Mouse (Mus musculus) layer of hippocampus, adult 2 months (tissue): Measurements from ENCODE around the gene Lbhd1. TPM values are rescaled to one million over a fixed set of nuclear protein-coding genes. Genes with fewer than 3 reads are reported as not detected.
"Not testable (repeated sequence)": the region's sequence is repeated elsewhere in the genome, so short reads cannot be mapped to it uniquely, and the experiment has no call there.

Experiments used
- DNase-seq, 2 experiments: peaks; one replicate each; pipeline ENCODE4 v3.0.0; 2022; ENCODE audit warnings: low spot score in 2 of 2
- H3K27ac ChIP-seq: fragments of 200-600 bp; 2 replicates; pipeline ENCODE4 v1.8.1; 2022
- H3K4me3 ChIP-seq: fragments of 200-600 bp; 2 replicates; pipeline ENCODE4 v1.8.1; 2022; ENCODE audit warnings: mild to moderate bottlenecking
- CTCF ChIP-seq: fragments of 200-600 bp; conservative IDR thresholded peaks from 2 replicates; pipeline ENCODE4 v1.8.1; 2022; ENCODE audit warnings: antibody characterized with exemption, mild to moderate bottlenecking, moderate library complexity
- total RNA-seq, 2 experiments: library from RNA; stranded (reverse); gene quantifications; 2 replicates each; pipeline ENCODE4 v1.2.3; 2021

Gene Lbhd1
- total RNA-seq, 2 experiments from 2014 or later: 4.8 to 6.6 TPM

GRCm38 (mm10) chr19:8881034-8881392, 2.5 kb upstream of the Lbhd1 start:
- no peak for DNase-seq
- no peak for TF ChIP-seq CTCF
- H3K27ac ChIP-seq: peak overlapping the region; percentile 91
- peak overlapping the region; percentile 93 for H3K4me3 ChIP-seq

- H3K4me3 ChIP-seq: no peak overlapping the region
- no peak for TF ChIP-seq CTCF
- DNase-seq: no peak
- no peak overlapping the region for H3K27ac ChIP-seq
Measured at GRCm38 (mm10) chr19:8886916-8887584, 3.5 kb downstream of the Lbhd1 start.

GRCm38 (mm10) chr19:8887585-8888463, 4.3 kb downstream of the Lbhd1 start:
- H3K4me3 ChIP-seq: peak overlapping the region; percentile 64
- no peak for DNase-seq
- TF ChIP-seq CTCF: no peak
- H3K27ac ChIP-seq: peak overlapping the region; percentile 94

- Histone ChIP-seq H3K27ac (peak within 1 kb of the TSS; percentile 94), H3K4me3 (peak within 1 kb of the TSS; percentile 64)
- no peak for TF ChIP-seq CTCF
- peak; percentile 94 to 95 for DNase-seq
Measured at GRCm38 (mm10) chr19:8888511-8889385, 5.2 kb downstream of the Lbhd1 start, which contains the start of the genes 1810009A15Rik and Gm49416. Gene 1810009A15Rik (plus strand): TSS chr19:8888853. Gene Gm49416 (plus strand): TSS chr19:8888926.

GRCm38 (mm10) chr19:8892829-8893766, 9.6 kb downstream of the Lbhd1 start, which contains the start of gene Ints5:
Gene Ints5 (plus strand): TSS chr19:8893005.
- TF ChIP-seq CTCF: no peak
- H3K27ac ChIP-seq: peak within 1 kb of the TSS; percentile 85
- peak within 1 kb of the TSS; percentile 97 for H3K4me3 ChIP-seq
- DNase-seq: peak; percentile 84 to 87

GRCm38 (mm10) chr19:8895397-8895960, 11.9 kb downstream of the Lbhd1 start:
- TF ChIP-seq CTCF: no peak
- H3K4me3 ChIP-seq: no peak overlapping the region
- no peak for DNase-seq
- no peak overlapping the region for H3K27ac ChIP-seq

- H3K27ac ChIP-seq, DNase-seq, H3K4me3 ChIP-seq: not testable (repeated sequence)
Measured at GRCm38 (mm10) chr19:8896231-8896630, 12.7 kb downstream of the Lbhd1 start.

- Histone ChIP-seq H3K27ac (peak overlapping the region; percentile 97), H3K4me3 (peak overlapping the region; percentile 97)
- DNase-seq: peak in 1 of 2 experiments; percentile 44
Measured at GRCm38 (mm10) chr19:8897211-8897864, 13.8 kb downstream of the Lbhd1 start.

GRCm38 (mm10) chr19:8897865-8898495, 14.4 kb downstream of the Lbhd1 start, which contains the start of gene Ganab:
Gene Ganab (plus strand): TSS chr19:8898071.
- peak; percentile 96 to 97 for DNase-seq
- Histone ChIP-seq H3K27ac (peak within 1 kb of the TSS; percentile 97), H3K4me3 (peak within 1 kb of the TSS; percentile 97)
- TF ChIP-seq CTCF: peak; percentile 48

- peak overlapping the region; percentile 97 for H3K27ac ChIP-seq
- peak overlapping the region; percentile 97 for H3K4me3 ChIP-seq
- no peak for DNase-seq
- no peak for TF ChIP-seq CTCF
Measured at GRCm38 (mm10) chr19:8898576-8898975, 15.0 kb downstream of the Lbhd1 start.

GRCm38 (mm10) chr19:8899079-8899478, 15.5 kb downstream of the Lbhd1 start:
- Histone ChIP-seq H3K27ac (no peak overlapping the region), H3K4me3 (peak overlapping the region; percentile 97)
- no peak for DNase-seq
- TF ChIP-seq CTCF: no peak
